Mouse (Mus musculus): ENCODE data around the gene Slc25a38. TPM values are rescaled to one million over a fixed set of nuclear protein-coding genes. Genes with fewer than 3 reads are reported as not detected.
A peak's percentile ranks its signal among the peaks of the same experiment; 100 is the strongest.

Gene Slc25a38
- 33.6 and 36.1 TPM in 2 replicates for polyA plus RNA-seq (2016; fragmentation: Nextera tagmentation; extraction: Ambion mirVana)

DNA sequence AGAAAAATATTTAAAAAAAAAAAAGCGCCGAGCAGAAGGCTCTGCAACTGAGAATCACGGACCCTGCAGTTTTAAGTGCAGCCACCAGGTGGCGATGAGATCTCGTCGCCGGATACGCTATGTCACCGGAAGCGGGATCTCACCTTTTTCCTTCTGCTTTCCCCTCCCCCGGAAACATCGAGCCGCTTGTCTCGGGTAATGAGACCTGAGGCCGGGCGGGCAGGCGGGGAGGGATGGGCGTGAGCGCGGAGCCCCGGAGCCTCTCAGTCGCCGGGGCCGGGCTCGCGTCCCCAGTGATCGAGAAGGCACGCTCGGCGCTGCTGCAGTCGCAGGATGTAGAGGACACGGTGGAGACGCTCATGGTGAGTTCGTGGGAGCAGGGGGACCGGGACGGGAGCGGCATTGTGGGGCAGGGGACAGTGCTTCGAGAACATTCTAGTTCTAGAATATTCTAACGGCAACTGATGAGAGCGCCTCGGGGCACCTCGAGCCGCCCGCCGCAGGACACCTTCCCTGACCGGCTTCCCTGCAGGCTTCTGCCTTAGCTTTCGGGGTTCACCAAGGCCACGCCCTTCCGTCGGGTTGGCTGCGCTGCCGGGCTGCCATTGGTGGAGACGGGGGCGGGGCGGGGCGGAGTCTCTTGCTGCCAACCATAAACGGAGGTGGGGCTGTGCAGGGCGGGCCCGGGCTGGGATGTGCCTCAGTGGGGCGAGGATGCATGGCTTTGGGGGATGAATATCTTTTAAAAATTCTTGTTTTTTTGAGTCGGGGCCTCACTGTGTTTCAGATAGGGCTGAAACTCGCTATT is at the start of gene Slc25a38:
Gene Slc25a38, plus strand, starts transcription at position 164 of the 808 bp plus-strand sequence.
- ATAC-seq (ENCODE audit: low FRiP score, low read depth) = peak; percentile 97
- peak within 1 kb of the TSS; percentile 84 for H3K4me3 ChIP-seq
- H3K27me3 ChIP-seq = no peaks in the 10 kb centered on the region
- H3K4me1 ChIP-seq = peaks cover 7% of the 10 kb centered on the region
- 1% methylated on average over 62 of the region's 62 CpGs for WGBS
- H3K27ac ChIP-seq (replicated peaks) = peak within 1 kb of the TSS; percentile 92
- peak within 1 kb of the TSS; percentile 75 for H3K9ac ChIP-seq (replicated peaks)
- peak within 1 kb of the TSS; percentile 58 for H3K4me2 ChIP-seq (replicated peaks)
- no peaks in the 10 kb centered on the region for H3K36me3 ChIP-seq
- no peaks in the 10 kb centered on the region for H3K9me3 ChIP-seq

DNA sequence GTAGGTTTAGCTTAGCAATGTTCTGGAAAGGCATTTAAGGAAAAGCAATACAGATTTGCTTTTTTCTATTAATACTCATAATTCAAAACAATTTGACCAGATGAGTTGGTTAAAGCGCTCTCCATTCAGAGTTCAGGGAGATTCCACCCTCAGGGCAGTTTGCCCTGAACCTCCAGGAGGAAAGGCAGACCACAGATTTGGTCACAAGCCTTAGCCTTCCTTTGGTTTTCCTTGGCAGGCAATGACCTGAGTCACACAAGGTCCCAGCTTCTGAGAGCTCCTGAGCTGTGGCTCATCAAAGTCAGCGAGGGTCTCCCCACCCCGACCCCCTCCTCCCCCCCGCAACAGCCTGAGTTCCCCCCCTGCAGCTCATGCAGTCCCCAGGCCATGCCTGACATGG is 45.9 kb upstream of the Slc25a38 start:
- Histone ChIP-seq H3K9ac (replicated peaks) (no peak overlapping the region), H3K27ac (replicated peaks) (no peak overlapping the region), H3K36me3 (no peaks in the 10 kb centered on the region), H3K4me1 (no peaks in the 10 kb centered on the region), H3K4me2 (replicated peaks) (no peak overlapping the region), H3K4me3 (no peak overlapping the region), H3K9me3 (no peaks in the 10 kb centered on the region), H3K27me3 (no peaks in the 10 kb centered on the region)
- ATAC-seq (ENCODE audit: low FRiP score, low read depth) = no peak
- 71% methylated on average over 4 of the region's 4 CpGs for WGBS

DNA sequence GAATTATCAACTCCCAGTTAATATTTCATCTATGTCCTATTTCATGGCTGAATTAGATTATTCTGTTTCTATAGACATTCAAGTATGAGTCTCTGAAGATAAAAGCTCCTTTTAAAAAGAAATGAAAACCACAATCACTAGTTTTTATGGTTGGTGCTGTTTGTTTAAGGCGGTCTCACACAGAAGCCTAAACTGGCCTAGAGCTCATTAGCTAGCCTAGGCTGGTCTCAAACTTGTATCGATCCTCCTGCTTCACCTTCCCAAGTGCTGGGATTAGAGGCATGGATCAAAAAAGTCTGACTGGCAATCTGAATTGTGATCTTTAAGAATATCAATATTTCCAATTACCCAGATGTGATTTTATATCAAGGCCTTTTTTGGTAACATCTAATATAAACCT is 42.6 kb upstream of the Slc25a38 start:
- Histone ChIP-seq H3K4me1 (no peaks in the 10 kb centered on the region), H3K4me3 (no peak overlapping the region), H3K27ac (replicated peaks) (no peak overlapping the region), H3K4me2 (replicated peaks) (no peak overlapping the region), H3K36me3 (no peaks in the 10 kb centered on the region), H3K27me3 (no peaks in the 10 kb centered on the region; the same call in 1 of the 2 replicates), H3K9me3 (no peaks in the 10 kb centered on the region), H3K9ac (replicated peaks) (no peak overlapping the region)
- no peak for ATAC-seq (ENCODE audit: low FRiP score, low read depth)
- 91% methylated on average over 2 of the region's 2 CpGs for WGBS

DNA sequence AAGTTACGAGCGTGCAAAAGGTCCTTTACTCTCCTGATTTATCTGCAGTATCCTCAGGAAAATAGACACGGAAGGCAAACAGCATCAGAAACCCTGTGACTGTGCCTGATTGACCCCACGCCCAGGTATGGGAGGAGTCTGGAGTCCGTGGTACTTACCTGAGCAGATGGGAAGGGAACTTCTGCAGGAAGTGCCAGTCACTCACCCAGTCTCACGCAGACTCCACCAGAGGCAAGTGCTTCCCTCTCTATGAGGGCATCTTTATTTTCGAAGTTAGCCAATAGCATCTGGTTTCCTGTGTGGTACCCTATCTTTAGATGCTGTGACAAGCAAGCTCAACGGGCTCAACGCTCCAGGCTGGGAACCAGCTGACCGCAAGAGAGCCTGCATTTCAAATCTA is 42.1 kb upstream of the Slc25a38 start:
- WGBS = 72% methylated on average over 10 of the region's 10 CpGs
- Histone ChIP-seq H3K27me3 (no peaks in the 10 kb centered on the region; the same call in 1 of the 2 replicates), H3K9ac (replicated peaks) (no peak overlapping the region)

DNA sequence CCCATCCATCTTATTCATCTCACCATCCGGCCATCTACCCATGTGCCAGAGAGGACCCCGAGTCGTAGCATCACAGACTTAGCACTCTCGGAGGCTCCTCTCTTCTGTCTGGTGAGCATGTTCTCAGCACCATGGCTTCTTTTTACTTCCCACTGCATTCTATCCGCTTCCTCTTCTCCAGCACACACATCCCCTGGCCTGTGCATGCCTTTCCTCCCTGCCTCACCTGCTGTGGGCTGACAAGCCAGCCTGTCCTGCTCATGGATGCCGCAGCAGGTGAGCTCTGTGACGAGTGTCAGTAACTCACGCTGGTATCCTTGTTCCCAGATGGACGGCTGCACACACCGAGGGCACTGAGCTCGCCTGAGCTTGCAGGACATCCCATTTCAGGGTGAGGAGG is 40.4 kb upstream of the Slc25a38 start, which contains the start of gene Cx3cr1:
Gene Cx3cr1, minus strand, starts transcription at position 101 of the 400 bp plus-strand sequence.
- H3K36me3 ChIP-seq = no peaks in the 10 kb centered on the region
- no peak for ATAC-seq (ENCODE audit: low FRiP score, low read depth)
- no peaks in the 10 kb centered on the region for H3K9me3 ChIP-seq
- no peak within 1 kb of the TSS for H3K4me2 ChIP-seq (replicated peaks)
- H3K4me1 ChIP-seq = no peaks in the 10 kb centered on the region
- WGBS = 87% methylated on average over 11 of the region's 11 CpGs
- no peak within 1 kb of the TSS for H3K27ac ChIP-seq (replicated peaks)
- no peaks in the 10 kb centered on the region; the same call in none of the 2 replicates for H3K27me3 ChIP-seq
- no peak within 1 kb of the TSS for H3K4me3 ChIP-seq
- H3K9ac ChIP-seq (replicated peaks) = no peak within 1 kb of the TSS

More for the DNA sequence above, 42.1 kb upstream of the Slc25a38 start:
- Histone ChIP-seq H3K9me3 (no peaks in the 10 kb centered on the region), H3K27ac (replicated peaks) (no peak overlapping the region), H3K4me3 (no peak overlapping the region), H3K36me3 (no peaks in the 10 kb centered on the region), H3K4me2 (replicated peaks) (no peak overlapping the region), H3K4me1 (no peaks in the 10 kb centered on the region)
- ATAC-seq (ENCODE audit: low FRiP score, low read depth) = no peak

DNA sequence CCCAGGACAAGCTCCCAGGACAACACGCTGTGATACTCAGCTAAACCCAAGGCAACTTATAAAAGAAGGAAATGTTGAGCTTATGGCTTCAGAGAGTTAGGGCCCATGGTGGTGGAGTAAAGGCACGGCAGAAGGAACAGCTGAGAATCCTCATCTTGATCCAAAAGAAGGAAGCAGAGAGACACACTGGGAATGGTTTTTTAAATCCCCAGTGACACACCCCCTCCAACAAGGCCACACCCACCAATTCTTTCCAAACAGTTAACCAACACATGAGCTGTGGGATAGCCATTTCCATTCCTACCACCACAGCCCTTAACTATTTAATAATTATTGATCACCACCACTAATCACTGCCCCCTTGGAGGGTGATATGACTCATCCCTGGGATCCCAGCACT is 38.9 kb upstream of the Slc25a38 start:
- H3K27ac ChIP-seq (replicated peaks) = no peak overlapping the region
- ATAC-seq (ENCODE audit: low FRiP score, low read depth) = no peak
- H3K4me3 ChIP-seq = no peak overlapping the region
- no peaks in the 10 kb centered on the region for H3K9me3 ChIP-seq
- WGBS = 83% methylated on average over 2 of the region's 2 CpGs
- H3K9ac ChIP-seq (replicated peaks) = no peak overlapping the region
- no peaks in the 10 kb centered on the region for H3K36me3 ChIP-seq
- no peak overlapping the region for H3K4me2 ChIP-seq (replicated peaks)
- H3K27me3 ChIP-seq = no peaks in the 10 kb centered on the region; the same call in none of the 2 replicates
- H3K4me1 ChIP-seq = no peaks in the 10 kb centered on the region

DNA sequence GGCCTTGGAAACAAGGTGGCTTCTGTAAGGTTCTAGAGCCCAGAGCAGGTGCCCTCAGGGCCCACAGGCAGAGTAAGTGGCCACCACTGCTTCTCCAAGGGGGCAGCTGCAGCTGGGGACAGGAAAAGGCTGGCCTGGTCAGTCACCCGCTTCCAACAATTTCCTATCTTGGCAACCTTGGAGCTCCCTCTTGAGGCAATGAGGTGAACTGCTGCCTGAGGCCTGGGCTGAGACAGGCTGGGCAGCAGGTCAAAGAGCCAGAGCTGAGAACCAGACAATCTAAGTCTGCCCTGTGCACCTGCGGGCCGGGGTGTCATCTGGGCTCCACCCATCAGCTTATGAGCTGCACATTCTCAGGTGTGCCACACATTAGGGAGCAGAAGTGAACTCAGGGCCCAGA is 37.0 kb upstream of the Slc25a38 start:
- Histone ChIP-seq H3K9ac (replicated peaks) (no peak overlapping the region), H3K4me3 (no peak overlapping the region), H3K27me3 (no peaks in the 10 kb centered on the region; the same call in none of the 2 replicates), H3K4me2 (replicated peaks) (no peak overlapping the region), H3K27ac (replicated peaks) (no peak overlapping the region), H3K9me3 (no peaks in the 10 kb centered on the region), H3K4me1 (no peaks in the 10 kb centered on the region), H3K36me3 (no peaks in the 10 kb centered on the region)
- ATAC-seq (ENCODE audit: low FRiP score, low read depth) = no peak
- WGBS = 37% methylated on average over 3 of the region's 3 CpGs

DNA sequence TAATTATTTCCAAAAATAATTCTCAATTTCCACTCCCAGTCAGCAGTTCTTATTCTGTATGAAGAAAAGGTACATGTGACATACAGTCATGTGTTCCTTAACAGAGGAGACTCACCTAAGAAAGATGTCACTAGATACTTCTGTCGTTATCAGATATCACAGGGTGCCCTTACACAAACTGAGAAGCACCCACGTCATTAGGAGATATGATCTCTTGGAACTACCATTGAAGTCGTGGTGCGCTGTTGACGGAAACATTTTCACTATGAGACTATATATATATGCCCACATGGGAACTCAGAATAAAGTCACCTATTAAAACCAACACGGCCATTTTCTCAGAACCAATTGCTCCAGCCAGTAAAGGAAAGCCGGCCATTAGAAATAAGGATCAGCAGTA is 35.7 kb upstream of the Slc25a38 start:
- 87% methylated on average over 7 of the region's 7 CpGs for WGBS
- Histone ChIP-seq H3K36me3 (no peaks in the 10 kb centered on the region), H3K9ac (replicated peaks) (no peak overlapping the region), H3K9me3 (no peaks in the 10 kb centered on the region), H3K27me3 (no peaks in the 10 kb centered on the region; the same call in none of the 2 replicates), H3K27ac (replicated peaks) (no peak overlapping the region), H3K4me2 (replicated peaks) (no peak overlapping the region), H3K4me3 (no peak overlapping the region), H3K4me1 (no peaks in the 10 kb centered on the region)
- no peak for ATAC-seq (ENCODE audit: low FRiP score, low read depth)

DNA sequence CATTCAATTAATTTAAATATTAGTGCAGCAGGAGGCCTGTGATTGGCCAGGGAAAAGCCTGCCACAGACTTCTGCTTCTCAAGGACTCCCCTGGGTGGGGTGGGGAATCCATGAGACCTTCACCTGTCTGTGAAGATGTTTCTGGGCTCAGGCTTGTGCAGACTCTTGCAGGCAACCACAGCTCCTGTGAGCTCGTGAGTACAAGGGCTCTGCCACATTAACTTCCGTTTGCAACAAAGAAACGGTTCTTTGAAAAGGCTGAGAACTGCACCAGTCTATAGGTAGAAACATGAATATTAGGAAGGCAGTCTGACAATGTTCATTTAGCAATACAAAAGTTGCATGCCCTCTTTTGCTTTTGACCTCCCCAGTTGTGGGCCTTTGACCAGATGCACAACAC is 31.9 kb upstream of the Slc25a38 start:
- Histone ChIP-seq H3K27ac (replicated peaks) (no peak overlapping the region), H3K9me3 (no peaks in the 10 kb centered on the region), H3K36me3 (no peaks in the 10 kb centered on the region), H3K27me3 (no peaks in the 10 kb centered on the region; the same call in 1 of the 2 replicates), H3K9ac (replicated peaks) (no peak overlapping the region), H3K4me1 (no peaks in the 10 kb centered on the region), H3K4me2 (replicated peaks) (no peak overlapping the region), H3K4me3 (no peak overlapping the region)
- no peak for ATAC-seq (ENCODE audit: low FRiP score, low read depth)
- WGBS = 78% methylated on average over 3 of the region's 3 CpGs

DNA sequence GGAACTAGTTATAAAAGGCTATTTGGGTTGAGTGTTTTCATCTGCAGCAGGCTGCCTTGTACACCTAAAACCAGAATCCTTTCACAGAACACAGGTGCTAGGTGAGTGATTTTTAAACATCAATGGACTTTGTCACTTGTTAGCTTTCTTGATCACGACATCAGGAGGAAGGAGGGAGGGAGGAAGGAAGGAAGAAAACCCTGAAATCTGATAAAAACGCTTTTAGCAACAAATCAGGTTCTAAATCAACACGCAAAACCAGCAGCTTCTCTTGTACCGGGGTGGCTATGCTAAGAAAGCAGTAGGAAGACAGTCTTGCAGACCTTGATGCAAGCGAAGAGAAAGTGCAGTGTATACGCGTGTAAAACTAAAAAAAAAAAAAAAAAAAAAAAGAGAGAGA is 30.3 kb upstream of the Slc25a38 start:
- H3K4me3 ChIP-seq = no peak overlapping the region
- H3K9ac ChIP-seq (replicated peaks) = no peak overlapping the region
- H3K4me1 ChIP-seq = no peaks in the 10 kb centered on the region
- H3K4me2 ChIP-seq (replicated peaks) = no peak overlapping the region
- 85% methylated on average over 7 of the region's 7 CpGs for WGBS
- no peaks in the 10 kb centered on the region for H3K9me3 ChIP-seq
- no peaks in the 10 kb centered on the region for H3K27me3 ChIP-seq
- ATAC-seq (ENCODE audit: low FRiP score, low read depth) = no peak
- no peaks in the 10 kb centered on the region for H3K36me3 ChIP-seq
- H3K27ac ChIP-seq (replicated peaks) = no peak overlapping the region

DNA sequence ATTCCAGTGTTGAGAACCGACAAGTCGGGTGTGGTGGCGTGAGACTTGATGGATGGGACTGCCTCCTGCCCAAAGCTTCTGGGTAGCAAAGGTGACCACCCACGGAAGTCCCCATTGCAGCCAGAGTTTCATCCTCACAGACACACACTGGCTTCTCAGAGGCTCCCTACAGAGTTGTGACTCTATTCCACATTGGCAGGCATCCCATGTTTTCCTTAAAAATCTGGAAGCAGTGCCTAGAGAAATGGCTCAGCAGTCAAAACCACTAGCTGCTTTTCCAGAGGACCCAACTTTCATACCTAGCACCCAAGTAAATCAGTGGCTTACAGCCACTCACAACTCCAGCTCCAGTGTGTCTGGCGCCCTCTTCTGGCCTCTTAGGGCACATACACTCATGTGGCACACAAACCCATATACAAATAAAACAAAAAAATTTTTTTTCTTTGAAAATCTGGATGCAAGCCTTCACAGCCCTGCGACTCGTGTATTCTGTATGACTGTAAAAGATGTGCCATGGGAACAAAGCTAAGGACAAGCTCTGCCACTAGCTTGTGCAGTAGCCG is 29.5 kb upstream of the Slc25a38 start:
- H3K27me3 ChIP-seq = no peaks in the 10 kb centered on the region
- no peak overlapping the region for H3K27ac ChIP-seq (replicated peaks)
- no peaks in the 10 kb centered on the region for H3K9me3 ChIP-seq
- H3K4me3 ChIP-seq = no peak overlapping the region
- WGBS = 85% methylated on average over 8 of the region's 8 CpGs
- no peak overlapping the region for H3K9ac ChIP-seq (replicated peaks)
- no peak overlapping the region for H3K4me2 ChIP-seq (replicated peaks)
- H3K36me3 ChIP-seq = no peaks in the 10 kb centered on the region
- ATAC-seq (ENCODE audit: low FRiP score, low read depth) = no peak
- no peaks in the 10 kb centered on the region for H3K4me1 ChIP-seq

DNA sequence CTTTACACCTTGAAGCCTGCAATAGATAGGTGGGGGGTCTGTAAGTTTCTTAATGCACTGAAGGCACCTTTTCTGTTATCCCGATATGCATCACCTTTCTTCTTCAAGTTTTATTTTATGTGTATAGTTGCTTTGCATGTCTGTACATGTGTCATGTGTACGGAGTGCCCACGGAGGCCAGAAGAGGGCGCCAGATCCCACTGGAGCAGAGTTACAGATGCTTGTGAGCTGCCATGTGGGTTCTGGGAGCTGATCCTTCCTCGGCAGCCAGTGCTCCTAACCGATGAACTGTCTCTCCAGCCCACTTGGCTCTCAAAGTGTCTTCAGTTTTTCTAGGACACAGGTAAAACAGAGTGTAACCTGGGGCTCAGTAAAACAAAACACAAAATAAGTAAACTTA is 28.9 kb upstream of the Slc25a38 start:
- H3K4me3 ChIP-seq = no peak overlapping the region
- 77% methylated on average over 6 of the region's 6 CpGs for WGBS
- no peaks in the 10 kb centered on the region for H3K27me3 ChIP-seq
- no peaks in the 10 kb centered on the region for H3K36me3 ChIP-seq
- H3K27ac ChIP-seq (replicated peaks) = no peak overlapping the region
- no peak overlapping the region for H3K4me2 ChIP-seq (replicated peaks)
- no peak for ATAC-seq (ENCODE audit: low FRiP score, low read depth)
- H3K4me1 ChIP-seq = no peaks in the 10 kb centered on the region
- no peaks in the 10 kb centered on the region for H3K9me3 ChIP-seq
- H3K9ac ChIP-seq (replicated peaks) = no peak overlapping the region
